Mouse (Mus musculus) forebrain, embryonic 10.5 days (tissue): Measurements from ENCODE around the gene Btbd11. TPM values are rescaled to one million over a fixed set of nuclear protein-coding genes. Genes with fewer than 3 reads are reported as not detected.

Experiments
- DNase-seq: peaks from one replicate; pipeline ENCODE4 v3.0.0-alpha.2; 2017; ENCODE audit warnings: low spot score; ENCODE audit errors: extremely low spot score
- H3K27ac ChIP-seq: fragments of 300-500 bp; sonication (generic); 2 replicates; pipeline ENCODE4 v1.5.1; 2016; ENCODE audit warnings: mild to moderate bottlenecking
- H3K27me3 ChIP-seq: fragments of 300-500 bp; sonication (generic); 2 replicates; pipeline ENCODE4 v1.6.1; 2016; ENCODE audit warnings: mild to moderate bottlenecking; ENCODE audit not compliant: poor library complexity, severe bottlenecking
- H3K36me3 ChIP-seq: fragments of 300-500 bp; sonication (generic); replicated peaks from 2 replicates; pipeline ENCODE4 v1.6.1; 2016; ENCODE audit warnings: mild to moderate bottlenecking, moderate library complexity
- H3K4me1 ChIP-seq: fragments of 300-500 bp; sonication (generic); 2 replicates; pipeline ENCODE4 v1.6.1; 2016
- H3K4me3 ChIP-seq: fragments of 300-500 bp; sonication (generic); 2 replicates; pipeline ENCODE4 v1.5.1; 2016; ENCODE audit warnings: mild to moderate bottlenecking, moderate library complexity
- H3K9me3 ChIP-seq: fragments of 300-500 bp; sonication (generic); 2 replicates; pipeline ENCODE4 v1.6.1; 2016; ENCODE audit warnings: mild to moderate bottlenecking, moderate library complexity
- WGBS: fragments of 180-500 bp; shearing (Covaris S2); methylation state at CpG from one replicate; pipeline ENCODE4 v1.1.7; 2016; 5-methylcytosine and 5-hydroxymethylcytosine counted together
- polyA plus RNA-seq: library from polyadenylated mRNA; unstranded; fragments of >200 nt; fragmentation: Nextera tagmentation; extraction: Ambion mirVana; gene quantifications from 2 replicates; pipeline ENCODE4 v1.2.1, GENCODE M21; 2016

Btbd11 gene
- polyA plus RNA-seq, 1 experiment from 2014 or later = 4.1 TPM

DNA sequence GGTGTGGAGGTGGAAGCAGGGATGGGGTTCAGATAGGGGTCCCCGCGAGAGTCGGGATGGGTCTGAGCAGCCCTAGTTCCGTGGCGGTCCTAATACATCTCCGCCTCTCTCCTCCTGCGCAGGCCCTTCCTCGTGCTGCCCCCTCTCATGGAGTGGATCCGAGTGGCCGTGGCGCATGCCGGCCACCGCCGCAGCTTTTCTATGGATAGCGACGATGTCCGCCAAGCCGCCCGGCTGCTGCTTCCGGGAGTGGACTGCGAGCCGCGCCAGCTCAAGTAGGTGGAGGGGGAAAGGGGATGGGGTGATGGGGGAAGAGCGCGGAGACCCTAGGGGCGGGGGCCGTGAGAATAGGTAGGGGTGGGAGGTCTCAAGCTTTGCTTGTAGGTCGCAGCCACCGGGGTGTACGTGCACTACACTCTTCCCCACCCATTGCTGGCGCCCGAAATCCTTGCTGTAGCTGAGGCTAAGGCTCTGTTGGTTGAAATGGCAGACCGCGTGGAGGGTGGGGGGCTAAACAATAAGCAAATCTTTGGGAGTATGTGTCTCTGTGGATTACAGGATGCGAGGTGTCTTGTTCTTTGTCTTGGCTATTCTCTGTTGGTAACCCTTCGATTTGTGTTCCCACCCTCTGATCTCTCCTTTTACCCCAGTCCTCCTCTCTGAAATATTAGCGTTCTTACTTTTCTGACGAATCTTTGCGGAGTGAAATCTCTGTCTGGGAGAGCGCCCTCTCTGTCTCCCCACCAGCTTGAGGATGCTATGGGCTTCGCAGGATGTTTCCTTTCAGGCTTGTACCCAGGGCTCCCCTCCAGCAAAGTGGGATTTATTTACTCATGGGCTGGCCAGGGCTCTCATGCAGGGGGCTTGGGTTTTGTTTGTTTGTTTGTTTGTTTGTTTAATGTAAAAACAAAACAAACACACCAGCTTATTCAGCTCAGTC, 212.3 kb downstream of the Btbd11 start:
- Histone ChIP-seq H3K4me1 (peaks cover 15% of the 10 kb centered on the region), H3K27ac (peak overlapping the region; percentile 87), H3K27me3 (peaks cover 23% of the 10 kb centered on the region), H3K4me3 (peak overlapping the region; percentile 63), H3K36me3 (no peaks in the 10 kb centered on the region), H3K9me3 (no peaks in the 10 kb centered on the region)
- peak; percentile 57 for DNase-seq
- 1% methylated on average over 41 of the region's 41 CpGs for WGBS

DNA sequence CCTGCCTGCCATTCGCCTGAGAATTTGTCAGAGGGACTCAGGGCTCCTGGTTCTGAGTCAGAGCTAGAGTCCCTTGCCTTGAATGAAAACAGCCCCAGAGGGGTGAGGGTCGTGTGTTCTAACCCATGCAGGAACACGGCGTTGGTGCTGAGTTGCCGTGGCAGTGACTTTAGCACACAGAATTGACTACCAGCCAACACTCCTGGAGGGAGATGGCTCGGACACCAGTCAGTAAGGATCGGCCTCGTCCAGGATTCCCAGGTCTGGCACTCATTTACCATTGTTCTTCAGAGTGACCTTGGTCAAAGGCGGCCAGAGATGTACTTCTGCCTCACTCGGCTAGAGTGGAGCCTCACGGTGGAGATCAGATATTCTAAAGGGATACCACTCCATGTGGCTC, 215.9 kb downstream of the Btbd11 start:
- WGBS = 88% methylated on average over 11 of the region's 11 CpGs
- H3K27me3 ChIP-seq = peaks cover 21% of the 10 kb centered on the region
- H3K4me1 ChIP-seq = peaks cover 15% of the 10 kb centered on the region
- no peak overlapping the region for H3K4me3 ChIP-seq
- no peaks in the 10 kb centered on the region for H3K36me3 ChIP-seq
- no peak for DNase-seq
- no peaks in the 10 kb centered on the region for H3K9me3 ChIP-seq
- H3K27ac ChIP-seq = no peak overlapping the region

DNA sequence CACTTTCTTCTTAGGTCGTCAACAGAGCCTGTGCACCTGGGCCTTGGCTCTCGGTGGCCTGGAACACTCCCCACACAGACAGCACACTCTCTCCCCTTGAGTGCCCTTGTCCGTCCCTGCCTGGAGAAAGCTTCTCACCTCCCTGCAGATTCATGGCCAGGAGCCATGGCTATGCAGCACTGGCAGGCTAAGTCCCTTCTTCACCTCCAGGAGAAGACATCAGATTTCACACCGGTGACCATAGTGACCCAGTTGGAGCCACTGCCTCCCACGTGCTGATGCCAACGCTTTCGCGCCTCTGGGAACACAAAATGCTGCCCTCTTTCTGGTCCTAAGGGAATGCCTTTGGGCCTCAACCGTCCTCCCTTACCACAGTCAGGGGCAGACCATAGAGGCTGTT, 217.9 kb downstream of the Btbd11 start:
- DNase-seq = no peak
- no peak overlapping the region for H3K27ac ChIP-seq
- no peaks in the 10 kb centered on the region for H3K36me3 ChIP-seq
- H3K4me3 ChIP-seq = no peak overlapping the region
- H3K9me3 ChIP-seq = no peaks in the 10 kb centered on the region
- 86% methylated on average over 9 of the region's 9 CpGs for WGBS
- H3K4me1 ChIP-seq = peaks cover under 1% of the 10 kb centered on the region; the same call in 1 of the 2 replicates
- H3K27me3 ChIP-seq = peaks cover 7% of the 10 kb centered on the region

DNA sequence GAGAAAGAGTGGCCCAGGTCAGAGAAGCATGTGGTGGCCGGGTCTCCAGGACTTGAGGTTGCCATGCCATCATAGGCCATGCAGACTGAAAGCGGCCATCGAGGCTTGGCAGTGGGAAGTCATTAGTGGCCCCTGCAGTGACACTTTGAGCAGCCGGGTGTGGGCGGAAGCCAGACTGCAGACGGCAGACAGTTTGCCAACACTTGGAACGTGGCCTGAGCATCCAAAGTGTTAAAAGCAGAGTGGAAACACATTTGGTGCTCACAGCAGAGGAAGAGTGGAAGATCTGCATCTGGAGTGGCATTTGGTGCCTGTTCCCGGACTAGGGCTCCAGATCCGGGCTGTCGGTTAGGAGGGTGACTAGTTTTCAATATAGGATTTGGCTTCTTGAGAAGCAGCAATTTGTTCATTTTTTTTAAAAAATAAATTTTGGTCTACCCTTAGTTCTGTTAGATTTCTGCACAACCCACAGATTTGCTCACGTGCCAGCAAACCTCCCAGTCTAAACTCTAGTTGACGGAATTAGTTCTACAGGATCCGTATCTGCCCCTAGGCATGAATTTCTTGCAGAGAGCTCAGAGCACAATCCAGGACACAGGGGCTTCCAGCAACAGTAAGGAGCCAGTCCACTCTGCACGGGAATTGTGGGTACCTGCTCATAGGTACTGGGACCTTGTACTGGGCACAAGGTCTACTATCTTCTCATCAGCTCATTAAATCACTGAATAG, 222.1 kb downstream of the Btbd11 start:
- H3K36me3 ChIP-seq = no peaks in the 10 kb centered on the region
- WGBS = 93% methylated on average over 14 of the region's 14 CpGs
- H3K27me3 ChIP-seq = no peaks in the 10 kb centered on the region
- H3K4me3 ChIP-seq = no peak overlapping the region
- no peak overlapping the region for H3K27ac ChIP-seq
- DNase-seq = no peak
- H3K4me1 ChIP-seq = no peaks in the 10 kb centered on the region
- H3K9me3 ChIP-seq = no peaks in the 10 kb centered on the region

DNA sequence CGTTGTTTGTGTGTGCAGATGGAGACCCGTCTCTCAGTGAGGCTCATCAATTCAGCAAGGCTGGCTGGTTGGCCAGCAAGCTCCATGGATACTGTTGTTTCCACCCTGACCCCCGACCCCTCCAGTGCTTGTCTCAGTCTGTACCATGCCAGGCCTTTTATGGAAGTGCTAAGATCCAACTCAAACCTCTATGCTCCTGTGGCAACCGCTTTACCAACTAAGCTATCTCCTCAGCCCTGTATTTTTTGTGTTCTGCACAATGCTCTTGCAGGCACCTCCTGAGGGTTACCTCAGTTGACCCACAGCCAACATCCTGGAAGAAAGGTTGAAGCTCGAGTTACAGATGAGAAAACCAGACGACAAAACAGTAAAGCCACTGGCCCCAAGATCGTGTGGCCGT, 230.5 kb downstream of the Btbd11 start:
- H3K27me3 ChIP-seq = no peaks in the 10 kb centered on the region
- H3K4me1 ChIP-seq = peaks cover 21% of the 10 kb centered on the region
- no peaks in the 10 kb centered on the region for H3K36me3 ChIP-seq
- H3K4me3 ChIP-seq = no peak overlapping the region
- WGBS = 67% methylated on average over 8 of the region's 8 CpGs
- no peaks in the 10 kb centered on the region for H3K9me3 ChIP-seq
- H3K27ac ChIP-seq = peak overlapping the region; percentile 60; the same call in 1 of the 2 replicates
- no peak for DNase-seq

DNA sequence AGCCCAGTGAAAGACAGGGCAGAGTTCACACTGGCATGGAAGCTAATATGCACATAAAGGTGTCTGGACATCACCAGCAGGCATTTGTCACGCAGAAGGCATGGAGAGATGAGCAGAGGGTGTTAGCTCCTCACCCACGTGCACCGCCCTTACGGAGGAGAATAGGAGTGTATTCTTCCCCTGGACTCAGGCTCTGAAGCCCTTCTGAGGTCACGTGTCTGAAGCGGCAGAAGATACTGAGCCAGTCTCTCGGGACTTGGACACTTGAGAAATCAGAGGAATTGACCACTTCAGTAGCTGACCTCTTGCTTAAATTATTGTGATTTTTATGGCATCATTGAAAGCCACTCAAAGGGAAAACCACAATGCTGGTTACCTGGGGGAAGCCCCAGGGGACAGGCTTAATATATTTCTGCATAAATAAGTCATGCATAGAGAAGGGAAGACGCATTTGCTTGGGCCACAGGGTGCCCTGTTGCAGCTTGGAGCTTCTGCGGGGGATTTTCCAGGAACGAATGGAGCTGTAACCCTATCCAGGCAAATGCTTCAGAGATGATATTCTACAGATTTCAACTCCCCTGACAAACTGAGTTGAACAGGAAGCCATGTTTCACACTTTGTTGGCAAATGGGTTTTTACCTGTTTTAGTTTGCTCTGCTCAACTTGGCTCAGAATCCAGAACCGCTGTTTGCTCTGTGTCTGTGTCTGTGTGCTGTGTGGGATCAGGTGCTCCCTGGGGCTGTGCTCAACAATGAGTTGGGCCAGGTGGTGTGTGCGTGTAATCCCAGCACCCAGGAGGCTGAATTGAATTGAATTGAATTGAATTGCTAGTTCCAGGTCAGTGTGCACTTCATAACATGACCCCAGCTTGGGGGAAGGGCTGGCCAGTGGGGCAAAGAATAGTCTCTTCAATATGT, 231.1 kb downstream of the Btbd11 start:
- no peak for DNase-seq
- Histone ChIP-seq H3K9me3 (no peaks in the 10 kb centered on the region), H3K4me3 (no peak overlapping the region), H3K27me3 (no peaks in the 10 kb centered on the region), H3K36me3 (no peaks in the 10 kb centered on the region), H3K27ac (peak overlapping the region; percentile 60), H3K4me1 (peaks cover 21% of the 10 kb centered on the region)
- 73% methylated on average over 12 of the region's 12 CpGs for WGBS

DNA sequence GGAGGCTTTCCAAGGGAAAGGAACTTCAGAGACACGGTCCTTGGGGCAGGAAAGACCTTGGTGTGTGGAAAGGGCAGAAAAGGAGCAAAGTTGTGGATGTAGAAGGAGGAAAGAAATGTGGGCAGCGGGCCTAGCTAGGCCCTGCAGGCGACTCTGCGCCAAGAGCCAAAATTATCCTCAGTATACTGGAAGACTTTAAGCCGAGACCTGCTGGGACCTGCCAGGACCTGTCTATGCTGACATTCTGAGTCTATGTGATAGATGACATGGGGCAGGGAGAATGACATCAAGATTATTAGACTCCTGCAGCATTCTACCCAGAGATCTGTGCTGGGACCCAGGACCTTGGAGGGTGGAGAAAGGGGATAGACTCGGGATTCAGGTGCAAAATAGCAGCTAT, 234.5 kb downstream of the Btbd11 start:
- no peak overlapping the region for H3K27ac ChIP-seq
- no peak for DNase-seq
- no peaks in the 10 kb centered on the region for H3K36me3 ChIP-seq
- peaks cover 28% of the 10 kb centered on the region for H3K4me1 ChIP-seq
- no peak overlapping the region for H3K4me3 ChIP-seq
- H3K27me3 ChIP-seq = peaks cover 10% of the 10 kb centered on the region
- WGBS = 90% methylated on average over 6 of the region's 6 CpGs
- no peaks in the 10 kb centered on the region for H3K9me3 ChIP-seq

DNA sequence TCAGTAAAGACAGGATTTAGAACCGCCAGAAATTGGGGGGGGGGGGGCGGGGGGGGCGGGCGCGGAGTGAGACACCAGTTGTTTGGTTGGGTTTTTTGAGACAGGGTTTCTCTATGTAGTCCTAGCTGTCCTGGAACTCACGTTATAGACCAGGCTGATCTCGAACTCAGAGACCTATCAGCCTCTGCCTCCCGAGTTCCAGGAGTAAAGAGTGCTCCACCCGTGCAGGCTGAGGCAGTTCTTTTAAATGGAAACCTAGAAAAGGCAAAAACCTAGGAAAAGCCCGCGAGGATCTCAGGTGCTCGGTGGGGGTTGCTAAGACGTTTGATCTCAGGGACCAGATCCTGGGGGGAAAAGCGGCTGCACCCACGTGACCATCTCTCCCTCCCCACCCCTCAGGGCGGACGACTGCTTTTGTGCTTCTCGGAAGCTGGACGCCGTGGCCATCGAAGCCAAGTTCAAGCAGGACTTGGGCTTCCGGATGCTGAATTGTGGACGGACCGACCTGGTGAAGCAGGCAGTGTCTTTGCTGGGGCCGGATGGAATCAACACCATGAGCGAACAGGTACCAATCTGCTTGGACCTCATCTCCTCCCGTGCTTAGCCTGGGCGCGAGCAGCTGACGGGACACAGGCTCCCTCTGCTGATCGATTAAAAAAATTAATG, 238.0 kb downstream of the Btbd11 start:
- Histone ChIP-seq H3K36me3 (no peaks in the 10 kb centered on the region), H3K4me3 (peak overlapping the region; percentile 56), H3K9me3 (no peaks in the 10 kb centered on the region), H3K27me3 (peaks cover 10% of the 10 kb centered on the region), H3K27ac (peak overlapping the region; percentile 74), H3K4me1 (peaks cover 7% of the 10 kb centered on the region)
- DNase-seq = peak; percentile 56
- WGBS = 3% methylated on average over 31 of the region's 31 CpGs

DNA sequence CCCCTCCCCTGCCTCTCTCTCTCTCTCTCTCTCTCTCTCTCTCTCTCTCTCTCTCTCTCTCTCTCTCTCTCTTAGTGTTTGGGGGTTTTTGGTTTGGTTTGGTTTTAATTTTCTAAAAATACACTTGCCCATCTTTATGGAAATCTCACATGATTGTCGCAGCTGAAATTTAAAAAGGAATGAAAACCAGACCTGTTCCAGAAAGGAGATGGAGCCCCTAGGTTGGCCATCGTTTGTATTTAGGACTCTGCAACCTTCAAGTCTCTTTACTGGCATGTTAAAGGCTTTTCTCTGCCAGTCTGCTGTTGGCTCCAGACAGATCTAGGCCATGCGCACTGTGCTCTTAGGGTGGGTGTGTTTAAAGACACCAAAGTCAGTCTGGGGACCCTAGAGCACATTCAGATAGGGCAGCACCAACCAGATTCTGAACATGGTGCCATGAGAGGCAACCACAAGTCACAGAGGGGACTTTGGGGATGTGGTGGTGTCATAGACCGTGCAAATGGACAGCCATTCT, 238.6 kb downstream of the Btbd11 start:
- H3K9me3 ChIP-seq = no peaks in the 10 kb centered on the region
- peak overlapping the region; percentile 56 for H3K4me3 ChIP-seq
- peaks cover 10% of the 10 kb centered on the region for H3K27me3 ChIP-seq
- no peak for DNase-seq
- H3K36me3 ChIP-seq = no peaks in the 10 kb centered on the region
- 64% methylated on average over 4 of the region's 4 CpGs for WGBS
- peaks cover 7% of the 10 kb centered on the region for H3K4me1 ChIP-seq
- H3K27ac ChIP-seq = no peak overlapping the region

DNA sequence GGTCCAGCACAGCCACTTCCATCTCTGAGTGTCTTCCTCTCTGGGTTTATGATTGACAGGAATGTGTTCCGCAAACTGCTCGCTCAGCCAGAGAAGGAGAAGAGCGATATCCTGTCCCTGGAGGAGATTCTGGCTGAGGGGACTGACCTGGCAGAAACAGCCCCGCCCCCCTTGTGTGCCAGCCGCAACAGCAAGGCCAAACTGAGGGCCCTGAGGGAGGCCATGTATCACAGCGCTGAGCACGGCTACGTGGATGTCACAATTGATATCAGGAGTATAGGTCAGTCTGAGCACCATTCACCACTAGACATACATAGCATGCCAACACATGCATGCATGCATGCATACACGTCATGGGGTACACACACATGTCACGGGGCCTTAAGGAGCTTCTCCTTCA, 245.4 kb downstream of the Btbd11 start:
- Histone ChIP-seq H3K36me3 (no peaks in the 10 kb centered on the region), H3K9me3 (no peaks in the 10 kb centered on the region), H3K4me3 (no peak overlapping the region), H3K27me3 (no peaks in the 10 kb centered on the region), H3K27ac (no peak overlapping the region), H3K4me1 (no peaks in the 10 kb centered on the region)
- no peak for DNase-seq
- WGBS = 92% methylated on average over 10 of the region's 10 CpGs

DNA sequence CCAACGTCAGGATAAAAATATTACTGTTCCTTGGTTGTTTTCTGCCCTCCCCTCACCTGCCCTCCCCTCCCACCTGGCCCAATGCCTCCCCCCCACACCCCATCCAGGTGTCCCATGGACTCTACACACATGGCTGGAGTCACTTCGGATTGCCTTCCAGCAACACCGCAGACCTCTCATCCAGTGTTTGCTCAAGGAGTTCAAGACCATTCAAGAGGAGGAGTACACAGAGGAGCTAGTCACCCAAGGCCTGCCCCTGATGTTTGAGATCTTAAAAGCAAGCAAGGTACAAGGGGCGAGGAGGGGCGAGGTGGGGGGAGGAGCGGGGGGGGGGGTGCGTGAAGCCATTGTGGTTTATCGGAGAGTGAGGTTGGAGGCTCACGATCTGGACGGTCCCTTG, 247.0 kb downstream of the Btbd11 start:
- DNase-seq = no peak
- H3K27me3 ChIP-seq = no peaks in the 10 kb centered on the region
- no peak overlapping the region for H3K4me3 ChIP-seq
- H3K36me3 ChIP-seq = no peaks in the 10 kb centered on the region
- no peaks in the 10 kb centered on the region for H3K9me3 ChIP-seq
- WGBS = 92% methylated on average over 10 of the region's 10 CpGs
- H3K27ac ChIP-seq = no peak overlapping the region
- no peaks in the 10 kb centered on the region for H3K4me1 ChIP-seq

DNA sequence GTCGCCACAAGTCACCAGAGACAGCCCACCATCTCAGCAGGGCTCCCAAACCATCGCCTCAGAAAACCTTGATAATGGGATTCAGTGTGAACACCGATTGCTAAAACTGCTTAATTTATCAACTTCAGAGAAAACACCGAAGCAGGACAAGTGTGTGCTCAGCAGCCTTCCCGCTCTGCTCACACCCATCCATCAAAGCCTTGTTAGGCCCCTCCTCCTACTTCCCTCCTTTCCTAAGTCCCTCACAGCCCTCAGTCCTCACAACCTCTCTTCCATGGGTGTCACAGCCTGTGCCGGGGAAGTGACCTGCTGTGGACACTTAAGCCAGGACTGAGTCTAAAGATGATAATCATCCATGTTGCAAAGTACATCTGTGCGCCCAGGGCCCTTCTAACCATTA, 251.0 kb downstream of the Btbd11 start:
- Histone ChIP-seq H3K9me3 (no peaks in the 10 kb centered on the region), H3K36me3 (no peaks in the 10 kb centered on the region), H3K27me3 (no peaks in the 10 kb centered on the region), H3K4me1 (no peaks in the 10 kb centered on the region), H3K27ac (no peak overlapping the region), H3K4me3 (no peak overlapping the region)
- DNase-seq = no peak
- 68% methylated on average over 7 of the region's 7 CpGs for WGBS
